Mouse (Mus musculus) bone marrow, adult 2 months (tissue): ENCODE results near the gene Taar8a.
"Not testable (repeated sequence)": the region's sequence is repeated elsewhere in the genome, so short reads cannot be mapped to it uniquely, and the experiment has no call there.

ENCODE experiments used
- CTCF ChIP-seq: fragments of 200-500 bp; IDR thresholded peaks from 2 replicates; pipeline ENCODE4 v1.5.1; 2011; ENCODE audit warnings: low read length, control low read depth; ENCODE audit not compliant: control insufficient read depth, insufficient read depth
- POLR2A ChIP-seq: fragments of 200-500 bp; IDR thresholded peaks from 2 replicates; pipeline ENCODE4 v1.6.1; 2011; ENCODE audit warnings: low read depth, mild to moderate bottlenecking, control low read depth, low read length, borderline replicate concordance; ENCODE audit not compliant: control insufficient read depth

DNA sequence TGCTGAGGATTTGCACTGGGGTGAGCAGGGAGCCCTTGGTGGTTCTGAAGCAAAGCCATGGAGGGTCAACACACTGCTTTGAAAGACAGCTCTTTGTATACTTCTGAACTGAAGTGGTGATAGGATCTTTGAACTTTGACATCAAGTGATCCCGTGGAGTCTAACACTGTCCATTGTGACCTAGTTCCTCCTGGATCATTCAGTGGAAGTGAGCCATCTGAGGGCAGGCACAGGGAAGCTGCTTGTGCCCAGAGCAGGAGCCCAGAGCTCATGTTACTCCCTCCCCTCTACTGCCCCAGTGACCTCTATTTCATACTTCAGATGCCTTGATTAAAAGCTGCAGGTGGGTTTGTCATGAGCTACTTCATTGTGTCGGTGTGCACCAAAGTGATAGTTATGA lies 20.7 kb downstream of the Taar8a start:
- not testable (repeated sequence) for TF ChIP-seq CTCF, POLR2A
